Mouse (Mus musculus) neural tube, embryonic 15.5 days (tissue): ENCODE results near the gene Foxo1. TPM values are rescaled to one million over a fixed set of nuclear protein-coding genes. Genes with fewer than 3 reads are reported as not detected.

ENCODE experiments used
- ATAC-seq: fragments of 200-750 bp; cut with Nextera tagmentation; 2 replicates; pipeline ENCODE4 v1.8.0; 2017; ENCODE audit warnings: mild to moderate bottlenecking, moderate TSS enrichment, moderate library complexity; ENCODE audit not compliant: low FRiP score
- H3K27ac ChIP-seq: fragments of 300-500 bp; sonication (generic); replicated peaks from 2 replicates; pipeline ENCODE4 v1.5.1; 2015; ENCODE audit warnings: mild to moderate bottlenecking, inconsistent platforms
- H3K27me3 ChIP-seq: fragments of 300-500 bp; sonication (generic); replicated peaks from 2 replicates; pipeline ENCODE4 v1.6.1; 2015; ENCODE audit warnings: inconsistent platforms
- H3K36me3 ChIP-seq: fragments of 300-500 bp; sonication (generic); 2 replicates; pipeline ENCODE4 v1.6.1; 2015; ENCODE audit warnings: inconsistent platforms
- H3K4me1 ChIP-seq: fragments of 300-500 bp; sonication (generic); 2 replicates; pipeline ENCODE4 v1.6.1; 2015; ENCODE audit warnings: inconsistent platforms
- H3K4me2 ChIP-seq: fragments of 300-500 bp; sonication (generic); 2 replicates; pipeline ENCODE4 v1.6.1; 2015; ENCODE audit warnings: inconsistent platforms, mild to moderate bottlenecking, moderate library complexity
- H3K4me3 ChIP-seq: fragments of 300-500 bp; sonication (generic); replicated peaks from 2 replicates; pipeline ENCODE4 v1.5.1; 2015; ENCODE audit warnings: mild to moderate bottlenecking, inconsistent platforms
- H3K9ac ChIP-seq: fragments of 300-500 bp; sonication (generic); replicated peaks from 2 replicates; pipeline ENCODE4 v1.6.1; 2015; ENCODE audit warnings: mild to moderate bottlenecking, inconsistent platforms
- H3K9me3 ChIP-seq: fragments of 300-500 bp; sonication (generic); replicated peaks from 2 replicates; pipeline ENCODE4 v1.6.1; 2016; ENCODE audit warnings: inconsistent platforms
- WGBS: fragments of 180-500 bp; shearing (Covaris S2); methylation state at CpG from one replicate; pipeline ENCODE4 v1.1.7; 2015; ENCODE audit warnings: mixed read lengths; 5-methylcytosine and 5-hydroxymethylcytosine counted together
- polyA plus RNA-seq: library from polyadenylated mRNA; unstranded; fragments of >200 nt; fragmentation: Nextera tagmentation; extraction: Ambion mirVana; gene quantifications from 2 replicates; pipeline ENCODE4 v1.2.1, GENCODE M21; 2015

The Foxo1 gene
- polyA plus RNA-seq, 1 experiment from 2014 or later, result 2.7 TPM

DNA sequence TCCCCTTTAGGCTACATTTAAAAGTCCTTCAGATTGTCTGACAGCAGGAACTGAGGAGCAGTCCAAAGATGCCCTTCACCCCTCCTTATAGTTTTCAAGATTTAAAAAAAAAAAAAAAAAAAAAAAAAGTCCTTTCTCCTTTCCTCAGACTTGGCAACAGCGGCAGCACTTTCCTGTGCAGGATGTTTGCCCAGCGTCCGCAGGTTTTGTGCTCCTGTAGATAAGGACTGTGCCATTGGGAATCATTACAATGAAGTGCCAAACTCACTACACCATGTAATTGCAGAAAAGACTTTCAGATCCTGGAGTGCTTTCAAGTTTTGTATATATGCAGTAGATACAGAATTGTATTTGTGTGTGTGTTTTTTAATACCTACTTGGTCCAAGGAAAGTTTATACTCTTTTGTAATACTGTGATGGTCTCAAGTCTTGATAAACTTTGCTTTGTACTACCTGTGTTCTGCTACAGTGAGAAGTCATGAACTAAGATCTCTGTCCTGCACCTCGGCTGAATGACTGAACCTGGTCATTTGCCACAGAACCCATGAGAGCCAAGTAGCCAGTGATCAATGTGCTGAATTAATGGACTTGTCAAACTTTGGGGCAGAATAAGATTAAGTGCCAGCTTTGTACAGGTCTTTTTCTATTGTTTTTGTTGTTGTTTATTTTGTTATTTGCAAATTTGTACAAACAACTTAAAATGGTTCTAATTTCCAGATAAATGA lies 79.0 kb downstream of the Foxo1 start:
- Histone ChIP-seq H3K4me3 (no peak overlapping the region), H3K4me1 (peaks cover 14% of the 10 kb centered on the region), H3K9ac (no peak overlapping the region), H3K27ac (no peak overlapping the region), H3K4me2 (no peak overlapping the region), H3K36me3 (no peaks in the 10 kb centered on the region), H3K9me3 (no peaks in the 10 kb centered on the region), H3K27me3 (no peaks in the 10 kb centered on the region)
- ATAC-seq, result no peak
- WGBS, result 60% methylated on average over 4 of the region's 4 CpGs

DNA sequence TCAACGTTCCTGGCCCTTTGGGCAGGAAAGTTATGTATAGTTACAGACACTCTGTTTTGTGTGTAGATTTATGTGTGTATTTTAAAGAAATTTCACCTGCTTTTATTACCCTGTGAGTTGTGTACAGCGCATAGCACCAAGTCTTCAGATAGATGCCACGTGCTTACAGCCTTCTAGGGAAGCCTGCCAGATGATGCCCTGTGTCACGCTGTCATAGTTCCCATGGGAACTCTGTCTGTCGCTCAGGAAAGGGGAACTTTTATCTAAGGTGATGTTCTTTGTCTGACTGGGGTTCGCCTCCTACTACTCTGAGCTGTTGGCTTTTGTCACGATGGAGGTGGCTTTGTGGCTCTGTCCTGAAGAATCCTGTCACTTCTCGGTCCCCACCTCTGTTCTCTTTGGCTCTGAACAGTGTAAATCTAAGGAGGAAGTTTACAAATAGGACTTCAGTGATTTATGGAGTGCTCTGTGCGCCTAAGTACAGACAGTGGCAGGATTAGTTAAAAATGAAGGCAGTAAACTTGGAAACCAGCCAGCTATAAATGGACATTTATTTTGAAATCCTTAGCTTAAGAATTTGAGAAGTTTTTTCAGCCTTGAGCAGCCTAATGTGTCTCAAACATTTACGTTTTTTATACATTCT lies 80.0 kb downstream of the Foxo1 start:
- H3K9me3 ChIP-seq, result no peaks in the 10 kb centered on the region
- H3K4me1 ChIP-seq, result peaks cover 7% of the 10 kb centered on the region
- 29% methylated on average over 10 of the region's 10 CpGs for WGBS
- H3K4me2 ChIP-seq, result no peak overlapping the region
- no peak overlapping the region for H3K4me3 ChIP-seq
- no peak overlapping the region for H3K27ac ChIP-seq
- no peak overlapping the region for H3K9ac ChIP-seq
- H3K36me3 ChIP-seq, result no peaks in the 10 kb centered on the region
- no peaks in the 10 kb centered on the region for H3K27me3 ChIP-seq
- ATAC-seq, result no peak

DNA sequence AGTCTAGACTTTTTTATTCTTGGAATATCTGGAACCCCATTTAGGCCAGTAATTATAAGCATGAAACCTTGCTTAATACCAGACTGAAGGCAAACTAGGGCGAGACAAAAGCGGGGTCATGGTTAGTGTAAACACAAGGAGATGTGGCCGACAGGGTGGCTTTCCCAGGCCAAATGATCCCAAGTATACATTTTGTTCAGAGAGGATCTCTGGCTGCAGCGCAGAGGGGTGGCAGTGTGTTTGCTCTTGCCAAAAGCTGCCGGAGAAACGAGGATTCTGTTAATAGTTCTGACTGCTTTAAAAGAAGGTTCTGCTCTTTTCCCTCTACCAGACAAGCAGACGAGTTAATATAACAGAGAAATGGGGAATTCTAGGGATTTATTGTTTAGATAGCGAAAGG lies 82.5 kb downstream of the Foxo1 start:
- Histone ChIP-seq H3K9me3 (no peaks in the 10 kb centered on the region), H3K4me1 (peaks cover 4% of the 10 kb centered on the region), H3K9ac (no peak overlapping the region), H3K27me3 (no peaks in the 10 kb centered on the region), H3K4me2 (no peak overlapping the region), H3K27ac (no peak overlapping the region), H3K4me3 (no peak overlapping the region), H3K36me3 (no peaks in the 10 kb centered on the region)
- 74% methylated on average over 8 of the region's 8 CpGs for WGBS
- no peak for ATAC-seq

DNA sequence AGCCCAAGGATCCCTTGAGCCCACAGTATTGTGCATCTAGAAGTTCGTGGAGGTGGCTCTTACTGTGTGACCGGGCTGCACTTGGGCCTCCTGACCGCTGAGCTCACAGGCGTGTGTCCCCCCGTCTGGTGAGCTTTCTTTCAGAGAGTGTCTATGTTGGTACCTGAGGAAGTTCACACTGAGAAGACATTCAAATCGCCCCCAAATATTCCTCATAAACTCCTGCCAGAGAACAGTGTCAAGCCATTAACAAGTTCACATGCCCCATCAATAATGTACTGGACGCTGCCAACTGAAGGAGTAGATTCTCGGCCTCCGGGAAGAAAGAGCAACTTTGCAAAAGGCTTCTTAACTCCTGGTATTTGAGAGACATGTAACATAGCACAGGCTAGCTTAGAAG lies 83.8 kb downstream of the Foxo1 start:
- no peaks in the 10 kb centered on the region for H3K36me3 ChIP-seq
- H3K27me3 ChIP-seq, result no peaks in the 10 kb centered on the region
- H3K27ac ChIP-seq, result no peak overlapping the region
- no peaks in the 10 kb centered on the region for H3K9me3 ChIP-seq
- H3K4me2 ChIP-seq, result no peak overlapping the region
- ATAC-seq, result no peak
- H3K4me1 ChIP-seq, result peaks cover 4% of the 10 kb centered on the region
- 90% methylated on average over 9 of the region's 9 CpGs for WGBS
- no peak overlapping the region for H3K9ac ChIP-seq
- no peak overlapping the region for H3K4me3 ChIP-seq

DNA sequence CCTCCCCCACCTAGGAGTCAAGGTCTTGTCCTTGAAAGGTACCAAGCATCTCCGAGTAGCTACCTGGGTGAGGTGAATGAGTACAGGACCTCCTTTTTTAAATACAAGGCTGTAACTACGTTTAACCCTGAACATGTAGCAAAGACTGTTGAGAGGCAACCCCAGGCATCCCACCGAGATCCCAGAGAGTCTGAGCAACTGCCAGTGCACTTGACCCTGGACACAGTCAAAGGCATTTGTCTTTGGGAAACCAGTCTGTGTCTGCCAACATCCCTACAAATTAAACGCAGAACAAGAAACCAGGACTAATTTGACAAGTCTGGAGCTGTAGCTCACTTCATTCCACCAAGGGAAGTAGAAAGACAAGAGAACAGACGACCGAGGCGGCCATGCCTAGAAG lies 86.1 kb downstream of the Foxo1 start:
- no peak for ATAC-seq
- Histone ChIP-seq H3K9me3 (no peaks in the 10 kb centered on the region), H3K4me3 (no peak overlapping the region), H3K4me1 (no peaks in the 10 kb centered on the region), H3K4me2 (no peak overlapping the region), H3K27ac (no peak overlapping the region), H3K27me3 (no peaks in the 10 kb centered on the region), H3K9ac (no peak overlapping the region), H3K36me3 (no peaks in the 10 kb centered on the region)
- WGBS, result 80% methylated on average over 7 of the region's 7 CpGs

DNA sequence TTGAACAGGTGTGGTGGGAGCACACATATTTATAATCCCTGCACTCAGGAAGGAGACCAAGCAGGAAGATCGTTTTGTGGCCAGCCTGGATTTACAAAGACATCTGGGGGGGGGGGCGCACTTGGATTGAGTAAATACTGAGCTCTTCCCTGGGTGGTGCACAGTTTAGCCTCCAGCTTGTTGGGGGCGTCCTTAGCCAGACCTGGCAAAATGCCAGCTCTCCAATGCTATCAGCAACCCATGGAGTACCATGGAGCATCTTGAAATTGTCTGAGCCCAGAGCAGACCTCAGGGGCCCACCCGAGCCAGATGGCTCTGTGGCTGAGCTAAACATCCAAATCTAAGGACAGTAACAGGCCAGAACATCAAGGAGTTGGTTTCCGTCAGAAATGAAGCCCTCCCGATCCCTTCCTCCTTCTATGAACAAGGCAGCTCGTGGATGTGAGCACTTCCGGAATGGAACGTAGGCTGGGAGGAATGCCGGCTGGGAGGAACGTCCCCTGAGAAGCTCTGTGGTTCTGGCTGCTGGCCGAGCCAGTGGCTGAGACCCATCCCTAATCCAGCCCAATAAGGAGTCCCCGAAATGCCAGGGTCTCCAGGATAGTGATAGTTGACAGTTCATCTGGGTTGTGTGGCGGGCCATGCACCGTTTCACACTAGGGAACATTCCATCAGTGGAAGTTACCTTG lies 89.3 kb downstream of the Foxo1 start:
- no peak overlapping the region for H3K4me2 ChIP-seq
- whole genome bisulfite sequencing, result 90% methylated on average over 15 of the region's 15 CpGs
- no peaks in the 10 kb centered on the region for H3K27me3 ChIP-seq
- H3K27ac ChIP-seq, result no peak overlapping the region
- H3K9ac ChIP-seq, result no peak overlapping the region
- no peak for ATAC-seq
- H3K4me3 ChIP-seq, result no peak overlapping the region
- H3K9me3 ChIP-seq, result no peaks in the 10 kb centered on the region
- no peaks in the 10 kb centered on the region for H3K36me3 ChIP-seq
- no peaks in the 10 kb centered on the region for H3K4me1 ChIP-seq

DNA sequence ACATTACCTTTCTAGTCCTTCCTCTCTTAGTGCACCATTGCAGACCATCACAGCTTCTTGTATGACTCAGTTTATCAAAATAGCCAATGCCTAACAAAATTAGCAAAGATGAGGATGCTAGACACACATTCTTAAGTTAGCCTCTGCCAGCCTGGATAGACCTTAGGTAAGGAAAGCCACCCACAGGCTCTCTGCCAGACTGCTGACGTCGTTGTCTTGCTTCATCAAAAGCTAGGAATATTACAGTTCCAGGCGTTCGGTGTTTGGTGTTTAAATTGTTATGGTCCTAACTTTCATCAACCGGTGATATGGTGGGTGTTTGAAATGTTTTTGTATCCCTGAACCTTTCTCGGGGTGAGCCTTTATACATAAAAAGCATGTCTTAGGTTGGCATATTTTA lies 96.4 kb downstream of the Foxo1 start:
- WGBS, result 92% methylated on average over 6 of the region's 6 CpGs
- Histone ChIP-seq H3K9me3 (no peaks in the 10 kb centered on the region), H3K36me3 (no peaks in the 10 kb centered on the region), H3K4me2 (no peak overlapping the region), H3K9ac (no peak overlapping the region), H3K4me1 (no peaks in the 10 kb centered on the region), H3K27me3 (no peaks in the 10 kb centered on the region), H3K4me3 (no peak overlapping the region), H3K27ac (no peak overlapping the region)
- ATAC-seq, result no peak

DNA sequence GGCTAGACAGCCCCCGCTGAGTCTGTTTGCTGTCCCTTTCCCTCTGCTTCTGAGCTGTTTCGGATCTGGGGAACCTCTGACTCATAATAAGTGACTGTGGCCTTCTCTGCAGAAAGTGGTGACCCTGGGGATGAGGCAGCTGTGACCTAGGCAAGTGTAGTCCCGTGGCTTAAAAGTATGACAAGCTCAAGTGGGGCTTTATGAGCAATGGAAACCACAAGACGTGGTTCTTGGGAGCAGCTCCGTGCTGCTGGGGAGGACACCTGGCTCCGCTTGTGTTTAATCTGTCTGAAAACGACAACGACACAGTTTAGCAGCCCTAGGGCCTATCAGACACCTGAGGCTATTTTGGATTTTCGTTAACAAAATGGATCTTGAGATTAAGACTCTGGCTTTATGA lies 101.1 kb downstream of the Foxo1 start:
- Histone ChIP-seq H3K27me3 (no peaks in the 10 kb centered on the region), H3K4me3 (no peak overlapping the region), H3K36me3 (no peaks in the 10 kb centered on the region), H3K4me1 (no peaks in the 10 kb centered on the region), H3K4me2 (no peak overlapping the region), H3K9me3 (no peaks in the 10 kb centered on the region), H3K9ac (no peak overlapping the region), H3K27ac (no peak overlapping the region)
- ATAC-seq, result no peak
- 89% methylated on average over 9 of the region's 9 CpGs for WGBS

DNA sequence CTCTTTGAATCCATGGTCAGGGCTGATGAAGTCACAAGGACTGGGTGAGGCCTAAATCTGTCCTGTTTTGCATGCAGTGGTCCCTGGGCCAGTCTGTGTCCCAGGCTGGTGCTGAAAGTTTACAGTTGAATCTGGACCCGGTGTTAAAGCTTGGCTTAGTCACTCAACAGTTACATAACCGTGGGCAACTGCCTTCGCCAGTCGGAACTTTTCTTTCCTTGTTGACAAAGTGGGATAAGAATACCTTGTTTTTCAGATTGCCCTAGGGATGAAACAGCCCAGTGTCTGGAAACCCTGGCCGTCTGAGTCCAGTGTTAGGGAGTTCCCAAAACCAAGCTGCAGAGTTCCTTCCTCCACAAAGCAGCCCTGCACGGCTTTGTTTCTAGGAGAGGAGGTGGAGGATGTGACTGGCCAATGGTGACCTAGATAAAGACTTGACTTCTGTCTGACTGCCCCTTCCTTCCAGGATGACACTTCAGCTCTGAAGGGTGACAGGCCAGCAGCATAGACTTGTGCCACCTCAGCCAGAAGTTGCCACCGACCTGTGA lies 101.8 kb downstream of the Foxo1 start:
- H3K4me3 ChIP-seq, result no peak overlapping the region
- no peaks in the 10 kb centered on the region for H3K9me3 ChIP-seq
- H3K36me3 ChIP-seq, result no peaks in the 10 kb centered on the region
- H3K4me1 ChIP-seq, result no peaks in the 10 kb centered on the region
- H3K27me3 ChIP-seq, result no peaks in the 10 kb centered on the region
- 83% methylated on average over 7 of the region's 7 CpGs for WGBS
- ATAC-seq, result no peak
- H3K9ac ChIP-seq, result no peak overlapping the region
- no peak overlapping the region for H3K4me2 ChIP-seq
- no peak overlapping the region for H3K27ac ChIP-seq

DNA sequence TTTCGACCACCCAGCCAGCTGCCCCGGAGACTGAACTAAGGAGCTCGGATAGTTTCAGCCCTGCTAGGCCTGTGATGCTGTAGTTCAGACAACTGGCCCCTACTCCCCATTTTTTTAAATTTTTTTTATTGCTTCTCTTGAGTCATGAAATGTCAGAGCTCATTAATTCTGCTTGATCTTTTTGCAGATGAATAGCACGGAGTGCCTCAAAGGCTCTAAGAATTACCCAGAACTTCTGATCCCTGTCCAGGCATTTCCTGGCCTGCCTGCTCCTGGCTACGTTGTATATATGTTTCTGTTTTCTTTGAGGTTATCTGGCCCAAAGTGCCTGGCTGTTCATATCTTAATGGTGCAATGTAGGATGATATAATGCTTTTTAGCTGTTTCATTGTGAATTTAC lies 108.8 kb downstream of the Foxo1 start:
- H3K36me3 ChIP-seq, result no peaks in the 10 kb centered on the region
- no peak overlapping the region for H3K27ac ChIP-seq
- H3K27me3 ChIP-seq, result no peaks in the 10 kb centered on the region
- H3K9me3 ChIP-seq, result no peaks in the 10 kb centered on the region
- no peak overlapping the region for H3K9ac ChIP-seq
- no peaks in the 10 kb centered on the region for H3K4me1 ChIP-seq
- no peak for ATAC-seq
- no peak overlapping the region for H3K4me3 ChIP-seq
- no peak overlapping the region for H3K4me2 ChIP-seq
- 77% methylated on average over 5 of the region's 5 CpGs for WGBS

DNA sequence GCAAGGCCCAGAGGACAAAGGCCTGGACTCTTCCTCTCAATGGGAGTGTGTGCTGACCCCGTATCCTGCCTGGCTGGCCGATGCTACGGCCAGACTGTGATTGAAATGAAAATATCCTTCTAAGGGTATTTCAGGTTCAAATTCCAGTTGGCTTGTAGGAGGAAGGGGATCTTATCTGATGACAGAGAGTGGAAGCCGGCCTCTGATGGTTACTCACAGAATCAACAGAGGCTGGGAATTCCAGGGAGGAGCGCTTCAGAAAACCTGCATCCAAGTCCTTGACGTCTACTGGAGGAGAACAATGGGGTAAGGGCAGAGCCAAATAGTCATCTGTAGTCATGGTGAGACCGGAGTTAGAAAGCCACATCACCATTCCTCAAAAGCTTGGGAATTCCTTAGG lies 115.2 kb downstream of the Foxo1 start:
- no peaks in the 10 kb centered on the region for H3K9me3 ChIP-seq
- H3K27ac ChIP-seq, result no peak overlapping the region
- H3K36me3 ChIP-seq, result no peaks in the 10 kb centered on the region
- no peaks in the 10 kb centered on the region for H3K4me1 ChIP-seq
- ATAC-seq, result no peak
- no peaks in the 10 kb centered on the region for H3K27me3 ChIP-seq
- 82% methylated on average over 7 of the region's 7 CpGs for WGBS
- no peak overlapping the region for H3K4me3 ChIP-seq
- H3K4me2 ChIP-seq, result no peak overlapping the region
- H3K9ac ChIP-seq, result no peak overlapping the region

DNA sequence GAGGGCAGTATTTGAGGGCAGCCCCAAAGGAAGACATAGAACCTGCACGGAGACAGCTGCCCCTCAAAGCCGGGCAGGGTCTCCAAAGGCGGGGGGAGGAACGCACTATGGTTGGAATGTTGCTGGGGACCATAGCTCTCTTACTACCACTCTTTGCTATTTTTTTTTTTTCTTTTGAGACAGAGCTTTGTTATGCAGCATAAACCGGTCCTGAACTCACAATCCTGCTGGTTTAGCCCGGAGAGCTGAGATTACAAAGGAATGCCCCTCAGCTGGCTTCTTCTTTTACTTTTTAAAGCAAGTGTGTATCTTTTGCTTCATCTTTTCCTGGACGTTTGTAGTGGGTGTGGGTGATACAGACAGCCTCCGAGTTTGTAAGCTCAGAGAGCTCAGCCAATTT lies 118.2 kb downstream of the Foxo1 start:
- no peaks in the 10 kb centered on the region for H3K4me1 ChIP-seq
- H3K4me2 ChIP-seq, result no peak overlapping the region
- no peaks in the 10 kb centered on the region for H3K27me3 ChIP-seq
- no peak overlapping the region for H3K4me3 ChIP-seq
- WGBS, result 41% methylated on average over 8 of the region's 8 CpGs
- no peak overlapping the region for H3K9ac ChIP-seq
- ATAC-seq, result no peak
- H3K36me3 ChIP-seq, result no peaks in the 10 kb centered on the region
- H3K27ac ChIP-seq, result no peak overlapping the region
- H3K9me3 ChIP-seq, result no peaks in the 10 kb centered on the region
